Mouse (Mus musculus) lung, adult 2 months (tissue): ENCODE results near the gene Lrrc75b.

ENCODE experiments used
- CTCF ChIP-seq: fragments of 200-500 bp; IDR thresholded peaks from 2 replicates; pipeline ENCODE4 v1.5.1; 2011; ENCODE audit warnings: mild to moderate bottlenecking, low read length, control low read depth; ENCODE audit not compliant: insufficient read depth
- POLR2A ChIP-seq: fragments of 200-500 bp; IDR thresholded peaks from 2 replicates; pipeline ENCODE4 v1.6.1; 2011; ENCODE audit warnings: low read depth, mild to moderate bottlenecking, control low read depth, low read length, borderline replicate concordance; ENCODE audit errors: extremely low read depth

GRCm38 (mm10) chr10:75552701-75553450 lies 7.3 kb downstream of the Lrrc75b start:
- no peak for TF ChIP-seq POLR2A
- TF ChIP-seq CTCF = no peak
